Mouse (Mus musculus): ENCODE data around the gene Vmn2r113. TPM values are rescaled to one million over a fixed set of nuclear protein-coding genes. Genes with fewer than 3 reads are reported as not detected.

The Vmn2r113 gene
- not detected in 4 replicates for total RNA-seq (2023)

GRCm38 (mm10) chr17:22942684-22943083 is at the start of gene Vmn2r113:
Gene Vmn2r113 (plus strand): TSS chr17:22942984.

Other genes starting within 250 kb of the Vmn2r113 start
- 14.4 to 15.5 TPM (median 15.1 TPM) in 4 replicates for gene Zfp945, start 75.8 kb upstream of the Vmn2r113 start, total RNA-seq (2023)
- gene Vmn2r-ps130, start 118.2 kb downstream of the Vmn2r113 start, total RNA-seq (2023), result not detected in 4 replicates